Mouse (Mus musculus): ENCODE results near the gene Dclk3. TPM values are rescaled to one million over a fixed set of nuclear protein-coding genes. Genes with fewer than 3 reads are reported as not detected.

Dclk3 gene
- polyA plus RNA-seq, 1 experiment, result 0.09 TPM

- no peak overlapping the region for H3K4me3 ChIP-seq (ENCODE audit: control insufficient read depth, low read depth, low read length)
- TF ChIP-seq CTCF (IDR thresholded peaks at IDR 0.05; ENCODE audit: control insufficient read depth, insufficient read depth, insufficient replicate concordance, low read depth, low read length) (no peak), POLR2A (IDR thresholded peaks at IDR 0.05; ENCODE audit: control insufficient read depth, low read depth, low read length) (no peak)
- peaks cover 3% of the 10 kb centered on the region; the same call in 1 of the 2 replicates for H3K4me1 ChIP-seq (ENCODE audit: control insufficient read depth, insufficient read depth, low read length)
- no peaks in the 10 kb centered on the region for H3K27me3 ChIP-seq (ENCODE audit: control insufficient read depth, insufficient read depth, low read length)
- H3K36me3 ChIP-seq (ENCODE audit: control insufficient read depth, insufficient read depth, low read length), result no peaks in the 10 kb centered on the region
- no peak overlapping the region for H3K27ac ChIP-seq (ENCODE audit: control insufficient read depth, insufficient read depth, low read depth, low read length)
Observed at GRCm38 (mm10) chr9:111473686-111474457, 35.0 kb downstream of the Dclk3 start.

GRCm38 (mm10) chr9:111474458-111474745 lies 35.5 kb downstream of the Dclk3 start:
- H3K27ac ChIP-seq (ENCODE audit: control insufficient read depth, insufficient read depth, low read depth, low read length), result no peak overlapping the region
- H3K4me1 ChIP-seq (ENCODE audit: control insufficient read depth, insufficient read depth, low read length), result peaks cover 3% of the 10 kb centered on the region; the same call in 1 of the 2 replicates
- H3K36me3 ChIP-seq (ENCODE audit: control insufficient read depth, insufficient read depth, low read length), result no peaks in the 10 kb centered on the region
- H3K27me3 ChIP-seq (ENCODE audit: control insufficient read depth, insufficient read depth, low read length), result no peaks in the 10 kb centered on the region
- no peak overlapping the region for H3K4me3 ChIP-seq (ENCODE audit: control insufficient read depth, low read depth, low read length)
- no peak for TF ChIP-seq POLR2A (IDR thresholded peaks at IDR 0.05; ENCODE audit: control insufficient read depth, low read depth, low read length)

- H3K27ac ChIP-seq (ENCODE audit: control insufficient read depth, insufficient read depth, low read depth, low read length), result no peak overlapping the region
- no peaks in the 10 kb centered on the region for H3K27me3 ChIP-seq (ENCODE audit: control insufficient read depth, insufficient read depth, low read length)
- no peaks in the 10 kb centered on the region for H3K36me3 ChIP-seq (ENCODE audit: control insufficient read depth, insufficient read depth, low read length)
- H3K4me1 ChIP-seq (ENCODE audit: control insufficient read depth, insufficient read depth, low read length), result peaks cover 3% of the 10 kb centered on the region; the same call in 1 of the 2 replicates
- H3K4me3 ChIP-seq (ENCODE audit: control insufficient read depth, low read depth, low read length), result no peak overlapping the region
- TF ChIP-seq POLR2A (IDR thresholded peaks at IDR 0.05; ENCODE audit: control insufficient read depth, low read depth, low read length), result no peak
- TF ChIP-seq CTCF (IDR thresholded peaks at IDR 0.05; ENCODE audit: control insufficient read depth, insufficient read depth, insufficient replicate concordance, low read depth, low read length), result no peak
Observed at GRCm38 (mm10) chr9:111475281-111475680, 36.4 kb downstream of the Dclk3 start.

GRCm38 (mm10) chr9:111475973-111476372 lies 37.1 kb downstream of the Dclk3 start:
- H3K27ac ChIP-seq (ENCODE audit: control insufficient read depth, insufficient read depth, low read depth, low read length), result no peak overlapping the region
- H3K4me1 ChIP-seq (ENCODE audit: control insufficient read depth, insufficient read depth, low read length), result peaks cover 3% of the 10 kb centered on the region; the same call in 1 of the 2 replicates
- no peak for TF ChIP-seq CTCF (IDR thresholded peaks at IDR 0.05; ENCODE audit: control insufficient read depth, insufficient read depth, insufficient replicate concordance, low read depth, low read length)
- no peak for TF ChIP-seq POLR2A (IDR thresholded peaks at IDR 0.05; ENCODE audit: control insufficient read depth, low read depth, low read length)
- H3K27me3 ChIP-seq (ENCODE audit: control insufficient read depth, insufficient read depth, low read length), result no peaks in the 10 kb centered on the region
- no peak overlapping the region for H3K4me3 ChIP-seq (ENCODE audit: control insufficient read depth, low read depth, low read length)
- no peaks in the 10 kb centered on the region for H3K36me3 ChIP-seq (ENCODE audit: control insufficient read depth, insufficient read depth, low read length)

- Histone ChIP-seq H3K27me3 (ENCODE audit: control insufficient read depth, insufficient read depth, low read length) (no peaks in the 10 kb centered on the region), H3K36me3 (ENCODE audit: control insufficient read depth, insufficient read depth, low read length) (no peaks in the 10 kb centered on the region), H3K4me1 (ENCODE audit: control insufficient read depth, insufficient read depth, low read length) (peaks cover 3% of the 10 kb centered on the region; the same call in 1 of the 2 replicates), H3K4me3 (ENCODE audit: control insufficient read depth, low read depth, low read length) (no peak overlapping the region), H3K27ac (ENCODE audit: control insufficient read depth, insufficient read depth, low read depth, low read length) (no peak overlapping the region)
- TF ChIP-seq CTCF (IDR thresholded peaks at IDR 0.05; ENCODE audit: control insufficient read depth, insufficient read depth, insufficient replicate concordance, low read depth, low read length), result no peak
- no peak for TF ChIP-seq POLR2A (IDR thresholded peaks at IDR 0.05; ENCODE audit: control insufficient read depth, low read depth, low read length)
Observed at GRCm38 (mm10) chr9:111476479-111477016, 37.7 kb downstream of the Dclk3 start.

GRCm38 (mm10) chr9:111478853-111479490 lies 40.1 kb downstream of the Dclk3 start:
- H3K27ac ChIP-seq (ENCODE audit: control insufficient read depth, insufficient read depth, low read depth, low read length), result no peak overlapping the region
- no peak overlapping the region for H3K4me3 ChIP-seq (ENCODE audit: control insufficient read depth, low read depth, low read length)
- TF ChIP-seq POLR2A (IDR thresholded peaks at IDR 0.05; ENCODE audit: control insufficient read depth, low read depth, low read length), result no peak
- no peak for TF ChIP-seq CTCF (IDR thresholded peaks at IDR 0.05; ENCODE audit: control insufficient read depth, insufficient read depth, insufficient replicate concordance, low read depth, low read length)
- no peaks in the 10 kb centered on the region for H3K27me3 ChIP-seq (ENCODE audit: control insufficient read depth, insufficient read depth, low read length)
- H3K4me1 ChIP-seq (ENCODE audit: control insufficient read depth, insufficient read depth, low read length), result peaks cover 3% of the 10 kb centered on the region; the same call in 1 of the 2 replicates
- H3K36me3 ChIP-seq (ENCODE audit: control insufficient read depth, insufficient read depth, low read length), result no peaks in the 10 kb centered on the region

DNA sequence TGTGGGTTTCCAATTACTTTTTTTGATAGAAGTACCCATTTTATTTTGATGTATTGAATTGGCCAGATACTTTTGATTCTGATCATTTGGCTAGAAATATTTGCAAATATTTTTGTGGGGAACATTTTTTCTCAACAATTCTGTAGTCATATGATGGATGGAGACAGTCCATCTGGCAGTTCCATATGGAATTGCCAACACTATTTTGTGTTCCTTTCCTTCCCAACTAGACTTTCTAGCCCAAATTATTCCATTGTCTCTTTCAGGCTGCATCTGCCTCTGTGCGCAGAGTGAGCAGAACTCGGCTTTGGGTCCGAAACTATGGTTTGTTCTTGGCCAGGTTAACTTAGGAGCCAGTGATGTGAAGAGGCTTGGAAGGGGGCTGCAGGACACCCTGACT lies 42.1 kb downstream of the Dclk3 start:
- TF ChIP-seq POLR2A (IDR thresholded peaks at IDR 0.05; ENCODE audit: control insufficient read depth, low read depth, low read length), result no peak
- TF ChIP-seq CTCF (IDR thresholded peaks at IDR 0.05; ENCODE audit: control insufficient read depth, insufficient read depth, insufficient replicate concordance, low read depth, low read length), result no peak
- Histone ChIP-seq H3K27ac (ENCODE audit: control insufficient read depth, insufficient read depth, low read depth, low read length) (no peak overlapping the region), H3K4me3 (ENCODE audit: control insufficient read depth, low read depth, low read length) (no peak overlapping the region), H3K4me1 (ENCODE audit: control insufficient read depth, insufficient read depth, low read length) (peaks cover 3% of the 10 kb centered on the region; the same call in 1 of the 2 replicates), H3K36me3 (ENCODE audit: control insufficient read depth, insufficient read depth, low read length) (no peaks in the 10 kb centered on the region), H3K27me3 (ENCODE audit: control insufficient read depth, insufficient read depth, low read length) (no peaks in the 10 kb centered on the region)
